Mouse (Mus musculus) layer of hippocampus, postnatal 25 days (tissue): ENCODE results near the gene Gna12. TPM values are rescaled to one million over a fixed set of nuclear protein-coding genes. Genes with fewer than 3 reads are reported as not detected.

Experiments used
- DNase-seq, 2 experiments: peaks; one replicate each; pipeline ENCODE4 v3.0.0; 2022; ENCODE audit warnings: mixed read lengths in 2 of 2, low spot score in 1 of 2; ENCODE audit errors: extremely low spot score in 1 of 2
- total RNA-seq, 2 experiments: library from RNA; stranded (reverse); gene quantifications; 2 replicates each; pipeline ENCODE4 v1.2.3; 2021

Gene Gna12
- 100 to 1,000 TPM; 101 to 111 TPM for total RNA-seq

- peak; percentile 77 to 79 for DNase-seq
Observed at GRCm38 (mm10) chr5:140830314-140831063, at the start of gene Gna12. Gene Gna12 (minus strand): TSS chr5:140830431.

- DNase-seq: no peak
Observed at GRCm38 (mm10) chr5:140878644-140879043, 48.4 kb upstream of the Gna12 start.

- DNase-seq: no peak
Observed at GRCm38 (mm10) chr5:140873736-140874307, 43.6 kb upstream of the Gna12 start.

- no peak for DNase-seq
Observed at GRCm38 (mm10) chr5:140873039-140873551, 42.9 kb upstream of the Gna12 start.

GRCm38 (mm10) chr5:140872532-140873038, 42.4 kb upstream of the Gna12 start:
- DNase-seq: no peak

GRCm38 (mm10) chr5:140871241-140871640, 41.0 kb upstream of the Gna12 start:
- no peak for DNase-seq

GRCm38 (mm10) chr5:140869034-140869433, 38.8 kb upstream of the Gna12 start:
- peak; percentile 48 to 75 for DNase-seq

- no peak for DNase-seq
Observed at GRCm38 (mm10) chr5:140859730-140860129, 29.5 kb upstream of the Gna12 start.

GRCm38 (mm10) chr5:140858335-140858734, 28.1 kb upstream of the Gna12 start:
- no peak for DNase-seq

- DNase-seq: no peak
Observed at GRCm38 (mm10) chr5:140857432-140858154, 27.4 kb upstream of the Gna12 start.

- DNase-seq: no peak
Observed at GRCm38 (mm10) chr5:140855909-140856530, 25.8 kb upstream of the Gna12 start.

GRCm38 (mm10) chr5:140854700-140855099, 24.5 kb upstream of the Gna12 start:
- DNase-seq: no peak

GRCm38 (mm10) chr5:140853723-140854122, 23.5 kb upstream of the Gna12 start:
- DNase-seq: no peak

GRCm38 (mm10) chr5:140852435-140852996, 22.3 kb upstream of the Gna12 start:
- DNase-seq: no peak

GRCm38 (mm10) chr5:140847300-140847729, 17.1 kb upstream of the Gna12 start:
- DNase-seq: peak in 1 of 2 experiments; percentile 39

GRCm38 (mm10) chr5:140841942-140842341, 11.7 kb upstream of the Gna12 start:
- no peak for DNase-seq

GRCm38 (mm10) chr5:140831064-140831431, 817 bp upstream of the Gna12 start:
- DNase-seq: no peak

GRCm38 (mm10) chr5:140829911-140830294, 328 bp downstream of the Gna12 start:
- peak in 1 of 2 experiments; percentile 36 for DNase-seq

GRCm38 (mm10) chr5:140829081-140829910, 935 bp downstream of the Gna12 start:
- no peak for DNase-seq
